Mouse (Mus musculus): ENCODE data around the gene Matk. TPM values are rescaled to one million over a fixed set of nuclear protein-coding genes. Genes with fewer than 3 reads are reported as not detected.
A peak's percentile ranks its signal among the peaks of the same experiment; 100 is the strongest.

Gene Matk
- total and polyA plus RNA-seq, 3 experiments, result 0.48 to 1.5 (median 0.86) TPM

GRCm38 (mm10) chr10:81303761-81304160, 51.0 kb downstream of the Matk start:
- no peaks in the 10 kb centered on the region for H3K36me3 ChIP-seq (ENCODE audit: control insufficient read depth, insufficient read depth, low read length)
- peaks cover 5% of the 10 kb centered on the region for H3K79me2 ChIP-seq (replicated peaks; ENCODE audit: control insufficient read depth, insufficient read depth, low read length)
- peaks cover 42% of the 10 kb centered on the region for H3K4me1 ChIP-seq (ENCODE audit: control insufficient read depth, insufficient read depth, low read length)
- no peak overlapping the region for H3K4me3 ChIP-seq
- DNase-seq, result no peak
- 60% methylated on average over 7 of the region's 7 CpGs for WGBS
- H3K9ac ChIP-seq (ENCODE audit: low read depth, low read length), result no peak overlapping the region
- H3K27me3 ChIP-seq (ENCODE audit: control insufficient read depth, insufficient read depth, low read length), result no peaks in the 10 kb centered on the region
- no peak for TF ChIP-seq CTCF (IDR thresholded peaks at IDR 0.05)
- TF ChIP-seq POLR2A (IDR thresholded peaks at IDR 0.05; ENCODE audit: insufficient read depth, low read depth, low read length), result no peak
- no peak for TF ChIP-seq EP300 (IDR thresholded peaks at IDR 0.05; ENCODE audit: insufficient read depth, low read depth, low read length)
- H3K27ac ChIP-seq, result peak overlapping the region; percentile 60
- intact Hi-C loops (cut with DNase I), result no loop called here

- Histone ChIP-seq H3K4me1 (ENCODE audit: control insufficient read depth, insufficient read depth, low read length) (peaks cover 33% of the 10 kb centered on the region), H3K36me3 (ENCODE audit: control insufficient read depth, insufficient read depth, low read length) (no peaks in the 10 kb centered on the region), H3K27me3 (ENCODE audit: control insufficient read depth, insufficient read depth, low read length) (no peaks in the 10 kb centered on the region), H3K9ac (ENCODE audit: low read depth, low read length) (no peak overlapping the region), H3K4me3 (no peak overlapping the region), H3K27ac (no peak overlapping the region), H3K79me2 (replicated peaks; ENCODE audit: control insufficient read depth, insufficient read depth, low read length) (peaks cover 5% of the 10 kb centered on the region)
- DNase-seq, result peak in 1 of 2 experiments; percentile 70
- WGBS, result 19% methylated on average over 9 of the region's 9 CpGs
- TF ChIP-seq CTCF (IDR thresholded peaks at IDR 0.05) (peak; percentile 89), EP300 (IDR thresholded peaks at IDR 0.05; ENCODE audit: insufficient read depth, low read depth, low read length) (peak; percentile 78; the same call in 1 of the 2 replicates), POLR2A (IDR thresholded peaks at IDR 0.05; ENCODE audit: insufficient read depth, low read depth, low read length) (no peak)
- intact Hi-C loops (cut with DNase I), result loop anchor here (1.0 kb wide), 1 partner anchor 15 kb away; no protein-coding TSS in a partner anchor
These were observed 52.0 kb downstream of the Matk start for GRCm38 (mm10) chr10:81304597-81305238.

GRCm38 (mm10) chr10:81305663-81306062, 52.9 kb downstream of the Matk start:
- intact Hi-C loops (cut with DNase I), result loop anchor here (1.0 kb wide), 1 partner anchor 16 kb away; no protein-coding TSS in a partner anchor
- no peak for DNase-seq
- Histone ChIP-seq H3K4me3 (no peak overlapping the region), H3K79me2 (replicated peaks; ENCODE audit: control insufficient read depth, insufficient read depth, low read length) (peaks cover 3% of the 10 kb centered on the region), H3K27ac (no peak overlapping the region), H3K36me3 (ENCODE audit: control insufficient read depth, insufficient read depth, low read length) (no peaks in the 10 kb centered on the region), H3K9ac (ENCODE audit: low read depth, low read length) (no peak overlapping the region), H3K4me1 (ENCODE audit: control insufficient read depth, insufficient read depth, low read length) (peaks cover 24% of the 10 kb centered on the region), H3K27me3 (ENCODE audit: control insufficient read depth, insufficient read depth, low read length) (no peaks in the 10 kb centered on the region)
- WGBS, result 92% methylated on average over 14 of the region's 14 CpGs
- no peak for TF ChIP-seq EP300 (IDR thresholded peaks at IDR 0.05; ENCODE audit: insufficient read depth, low read depth, low read length)

GRCm38 (mm10) chr10:81306173-81306668, 53.5 kb downstream of the Matk start:
- no peak for DNase-seq
- peaks cover 23% of the 10 kb centered on the region for H3K4me1 ChIP-seq (ENCODE audit: control insufficient read depth, insufficient read depth, low read length)
- no peaks in the 10 kb centered on the region for H3K27me3 ChIP-seq (ENCODE audit: control insufficient read depth, insufficient read depth, low read length)
- H3K79me2 ChIP-seq (replicated peaks; ENCODE audit: control insufficient read depth, insufficient read depth, low read length), result peaks cover 2% of the 10 kb centered on the region
- intact Hi-C loops (cut with DNase I), result no loop called here
- H3K27ac ChIP-seq, result no peak overlapping the region
- H3K4me3 ChIP-seq, result no peak overlapping the region
- TF ChIP-seq CTCF (IDR thresholded peaks at IDR 0.05) (no peak), EP300 (IDR thresholded peaks at IDR 0.05; ENCODE audit: insufficient read depth, low read depth, low read length) (no peak), POLR2A (IDR thresholded peaks at IDR 0.05; ENCODE audit: insufficient read depth, low read depth, low read length) (no peak)
- no peak overlapping the region for H3K9ac ChIP-seq (ENCODE audit: low read depth, low read length)
- no peaks in the 10 kb centered on the region for H3K36me3 ChIP-seq (ENCODE audit: control insufficient read depth, insufficient read depth, low read length)
- 85% methylated on average over 12 of the region's 12 CpGs for WGBS

DNA sequence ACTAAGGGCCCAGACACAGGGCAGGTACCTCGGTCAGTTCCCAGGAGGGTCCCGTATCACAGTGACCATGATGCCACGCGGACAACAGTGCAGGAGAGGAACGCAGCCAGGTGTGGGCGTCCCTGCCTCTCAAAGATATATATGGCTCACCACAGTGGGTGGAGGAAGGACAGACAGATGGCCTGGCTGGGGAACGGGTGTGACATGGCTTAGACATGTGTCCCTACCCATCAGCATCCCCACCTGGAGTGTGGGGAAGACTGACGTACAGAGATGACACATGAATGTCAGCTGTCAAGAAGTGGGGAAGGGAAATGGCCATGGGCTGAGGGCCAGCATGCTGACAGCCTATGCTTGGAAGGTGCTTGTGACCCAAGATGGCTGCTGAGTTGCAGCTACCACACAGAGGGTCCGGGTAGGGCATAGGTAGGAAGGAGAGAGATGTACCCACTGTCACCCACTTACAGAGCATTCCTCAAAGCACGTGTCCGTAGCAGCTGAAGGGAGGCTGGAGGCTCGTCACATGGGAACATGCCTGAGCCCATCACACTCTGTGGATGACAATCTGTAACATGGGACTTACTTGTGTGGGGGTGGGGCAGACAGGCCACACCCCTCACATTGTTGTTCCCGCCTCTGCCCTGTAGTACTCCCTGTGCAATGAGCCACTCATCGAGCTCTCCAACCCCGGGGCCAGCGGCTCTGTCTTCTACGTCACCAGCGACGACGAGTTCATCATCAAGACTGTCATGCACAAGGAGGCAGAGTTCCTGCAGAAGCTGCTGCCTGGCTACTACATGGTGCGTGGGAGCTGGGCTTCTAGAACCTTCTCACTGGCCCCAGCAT, 54.3 kb downstream of the Matk start:
- H3K79me2 ChIP-seq (replicated peaks; ENCODE audit: control insufficient read depth, insufficient read depth, low read length), result peaks cover 2% of the 10 kb centered on the region
- peaks cover 20% of the 10 kb centered on the region for H3K4me1 ChIP-seq (ENCODE audit: control insufficient read depth, insufficient read depth, low read length)
- 90% methylated on average over 21 of the region's 21 CpGs for WGBS
- no peak for DNase-seq
- H3K4me3 ChIP-seq, result no peak overlapping the region
- TF ChIP-seq CTCF (IDR thresholded peaks at IDR 0.05) (no peak), POLR2A (IDR thresholded peaks at IDR 0.05; ENCODE audit: insufficient read depth, low read depth, low read length) (no peak), EP300 (IDR thresholded peaks at IDR 0.05; ENCODE audit: insufficient read depth, low read depth, low read length) (no peak)
- no peak overlapping the region for H3K9ac ChIP-seq (ENCODE audit: low read depth, low read length)
- no peak overlapping the region for H3K27ac ChIP-seq
- intact Hi-C loops (cut with DNase I), result no loop called here
- no peaks in the 10 kb centered on the region for H3K36me3 ChIP-seq (ENCODE audit: control insufficient read depth, insufficient read depth, low read length)
- no peaks in the 10 kb centered on the region for H3K27me3 ChIP-seq (ENCODE audit: control insufficient read depth, insufficient read depth, low read length)

GRCm38 (mm10) chr10:81309571-81309970, 56.8 kb downstream of the Matk start:
- intact Hi-C loops (cut with DNase I), result no loop called here
- TF ChIP-seq EP300 (IDR thresholded peaks at IDR 0.05; ENCODE audit: insufficient read depth, low read depth, low read length) (no peak), CTCF (IDR thresholded peaks at IDR 0.05) (no peak), POLR2A (IDR thresholded peaks at IDR 0.05; ENCODE audit: insufficient read depth, low read depth, low read length) (no peak)
- 83% methylated on average over 5 of the region's 5 CpGs for WGBS

More at GRCm38 (mm10) chr10:81309571-81309970, 56.8 kb downstream of the Matk start:
- Histone ChIP-seq H3K79me2 (replicated peaks; ENCODE audit: control insufficient read depth, insufficient read depth, low read length) (no peaks in the 10 kb centered on the region; the same call in 1 of the 2 replicates), H3K9ac (ENCODE audit: low read depth, low read length) (no peak overlapping the region), H3K27ac (no peak overlapping the region), H3K27me3 (ENCODE audit: control insufficient read depth, insufficient read depth, low read length) (no peaks in the 10 kb centered on the region), H3K36me3 (ENCODE audit: control insufficient read depth, insufficient read depth, low read length) (no peaks in the 10 kb centered on the region), H3K4me3 (no peak overlapping the region), H3K4me1 (ENCODE audit: control insufficient read depth, insufficient read depth, low read length) (peaks cover under 1% of the 10 kb centered on the region)
- no peak for DNase-seq
